Mouse (Mus musculus) 3134 (cell line): Measurements from ENCODE around the gene Thrap3.

Source experiments
- DNase-seq: peaks from one replicate; pipeline ENCODE4 v3.0.0-alpha.2; 2011; ENCODE audit warnings: low spot score; ENCODE audit not compliant: insufficient read length; ENCODE audit errors: extremely low read depth

The Thrap3 gene

DNA sequence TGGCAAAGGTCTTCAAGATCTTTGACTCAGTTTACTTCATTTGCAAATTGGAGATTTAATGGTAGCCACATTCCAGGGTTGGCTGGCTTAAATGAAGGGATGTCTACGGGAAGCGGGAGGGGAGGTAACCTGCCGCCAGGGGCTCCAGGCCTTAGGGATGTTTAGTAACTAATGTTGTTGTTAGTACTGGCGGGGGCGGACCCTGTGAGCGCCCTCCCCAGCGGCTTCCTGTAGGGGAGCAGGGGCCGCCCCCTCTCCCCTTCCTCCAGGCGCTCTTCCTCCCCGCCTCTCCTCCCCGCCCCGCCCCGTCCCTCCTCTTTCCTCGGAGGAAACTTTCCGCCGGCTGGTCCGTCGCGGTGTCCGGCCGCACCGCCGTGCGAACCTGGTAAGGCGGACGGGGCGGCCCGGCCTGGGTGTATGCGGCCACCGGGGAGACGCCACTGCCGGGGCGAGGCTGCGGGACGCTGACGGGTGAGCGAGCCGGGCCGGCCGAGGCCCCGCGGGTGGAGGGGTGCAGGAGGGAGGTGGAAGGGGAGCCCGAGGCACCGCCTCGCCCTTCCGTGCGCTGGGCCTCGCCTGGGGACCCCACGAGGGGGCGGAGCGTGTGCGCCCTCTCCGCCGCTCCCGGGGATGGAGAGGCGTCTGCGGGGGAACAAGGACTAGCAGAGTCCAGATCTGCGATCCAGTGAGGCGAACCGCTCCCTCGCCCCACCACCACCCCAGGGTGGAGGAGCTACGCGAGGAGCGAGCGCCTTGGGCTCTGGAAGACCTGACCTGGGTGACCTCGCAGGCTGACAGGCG is 54.2 kb downstream of the Thrap3 start:
- no peak for DNase-seq

DNA sequence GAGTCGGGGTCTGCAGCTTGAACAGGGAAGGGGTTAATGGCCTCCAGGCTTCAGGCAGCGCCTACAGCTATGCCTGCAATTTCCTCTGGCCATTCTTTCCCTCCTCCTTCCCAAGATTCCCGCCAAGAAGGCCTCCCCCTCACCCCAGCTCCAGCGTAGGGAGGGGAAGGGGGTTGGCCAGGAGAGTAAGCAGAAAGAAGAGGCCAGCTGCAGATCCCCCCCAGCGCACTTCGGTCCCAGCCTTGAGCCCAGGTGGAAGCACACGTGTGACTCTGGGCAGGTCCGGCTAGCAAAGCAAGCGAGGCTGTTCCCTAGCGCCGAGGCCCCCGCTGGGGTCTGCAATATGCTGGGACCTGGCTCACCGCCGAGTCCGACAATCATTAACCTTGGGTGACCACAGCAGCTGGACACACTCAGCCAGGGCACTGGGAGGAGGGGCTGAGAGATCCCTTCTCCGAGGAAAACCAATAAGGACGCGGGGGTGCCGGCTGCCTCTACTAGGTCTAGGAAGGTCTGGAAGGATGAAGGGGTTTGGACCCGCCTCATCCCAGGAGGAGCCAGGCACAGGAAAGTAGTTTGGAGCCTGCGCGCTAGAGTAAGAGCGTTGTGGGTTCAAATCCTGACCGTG is 54.9 kb downstream of the Thrap3 start, which contains the start of gene Eva1b:
TSS of gene Eva1b (plus strand) at position 212 of the 628 bp plus-strand sequence.
- no peak for DNase-seq

DNA sequence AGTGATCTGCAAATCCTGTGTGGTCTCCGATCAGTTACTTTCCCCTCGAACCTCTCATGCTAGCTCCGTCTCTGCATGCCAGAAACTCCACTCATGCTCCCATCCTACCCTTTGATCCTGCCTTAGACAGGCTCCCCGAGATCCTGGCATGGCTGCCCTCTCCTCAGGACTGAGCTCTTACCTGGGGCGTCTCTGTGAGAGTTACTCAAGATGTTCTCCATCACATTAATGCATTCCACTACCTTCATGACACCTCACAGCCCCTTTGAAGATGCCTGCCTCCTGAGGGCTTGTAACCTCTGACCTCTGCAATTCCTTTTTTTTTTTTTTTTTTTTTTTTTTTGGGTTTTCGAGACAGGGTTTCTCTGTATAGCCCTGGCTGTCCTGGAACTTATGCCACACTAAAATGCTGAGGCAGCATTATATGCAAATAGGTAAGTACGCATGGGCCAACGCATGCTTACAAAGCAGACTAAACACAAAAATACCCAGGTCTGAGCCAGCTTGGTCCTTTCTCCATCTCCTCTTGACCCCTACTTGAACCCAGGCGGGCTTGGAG is 55.5 kb downstream of the Thrap3 start:
- no peak for DNase-seq

DNA sequence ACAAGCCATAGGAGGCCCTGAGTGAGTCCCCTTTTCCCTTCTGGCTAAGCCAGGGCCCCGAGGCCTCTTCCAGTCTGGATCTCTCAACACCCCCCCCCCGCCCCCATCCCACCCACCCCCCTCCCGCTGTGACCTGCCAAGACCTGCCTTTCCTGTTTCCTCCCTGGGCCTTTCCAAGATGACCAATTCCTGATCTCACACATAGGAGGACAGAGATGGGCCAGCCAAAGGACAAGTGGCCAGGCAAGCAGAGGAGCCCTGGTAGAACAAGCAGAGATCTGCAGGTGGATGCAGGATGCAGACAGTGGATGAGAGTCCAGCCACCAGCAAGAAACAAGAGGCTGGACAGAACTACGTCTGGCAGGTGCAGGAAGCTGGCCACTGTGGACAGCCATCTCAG is 57.2 kb downstream of the Thrap3 start:
- no peak for DNase-seq

DNA sequence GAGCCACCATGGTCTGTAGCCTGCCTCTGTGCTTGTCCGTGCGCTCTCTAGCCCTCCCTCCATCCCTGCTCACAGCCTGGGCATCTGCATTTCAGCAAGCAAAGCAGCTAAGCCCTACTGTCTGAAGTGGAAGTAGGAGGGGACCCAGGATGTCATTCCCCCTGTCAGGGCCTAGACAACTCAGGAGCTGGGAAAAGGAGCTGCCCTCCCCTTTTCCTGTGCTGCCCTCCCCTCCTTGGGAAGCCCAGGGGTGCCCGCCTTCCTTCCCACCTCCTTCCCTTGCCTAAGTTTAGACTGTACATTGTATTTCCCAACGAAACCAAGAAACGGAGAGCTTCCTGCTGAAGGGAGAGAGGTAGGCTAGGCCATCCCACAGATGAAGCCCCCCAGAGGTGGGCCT is 61.5 kb downstream of the Thrap3 start:
- no peak for DNase-seq

DNA sequence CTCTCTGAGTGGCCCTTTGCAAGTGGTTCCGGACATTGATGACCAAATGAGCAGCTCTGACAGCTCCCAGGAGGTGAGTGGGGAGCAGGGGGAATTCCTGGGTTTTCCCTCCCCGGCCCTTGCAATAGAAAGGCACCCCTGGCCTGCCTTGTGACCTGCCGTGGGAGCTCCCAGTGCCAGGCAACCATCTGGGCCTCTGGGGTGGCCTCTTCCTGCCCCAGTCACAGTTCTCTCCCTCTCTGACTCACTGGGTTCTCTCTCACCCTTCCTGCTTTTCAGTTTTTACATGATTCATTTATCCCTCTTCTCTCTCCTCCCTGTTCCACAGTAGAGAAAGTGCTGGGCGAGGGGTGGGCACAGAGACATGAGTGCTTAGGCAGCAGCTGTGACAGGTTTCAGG is 64.8 kb downstream of the Thrap3 start:
- DNase-seq: no peak

DNA sequence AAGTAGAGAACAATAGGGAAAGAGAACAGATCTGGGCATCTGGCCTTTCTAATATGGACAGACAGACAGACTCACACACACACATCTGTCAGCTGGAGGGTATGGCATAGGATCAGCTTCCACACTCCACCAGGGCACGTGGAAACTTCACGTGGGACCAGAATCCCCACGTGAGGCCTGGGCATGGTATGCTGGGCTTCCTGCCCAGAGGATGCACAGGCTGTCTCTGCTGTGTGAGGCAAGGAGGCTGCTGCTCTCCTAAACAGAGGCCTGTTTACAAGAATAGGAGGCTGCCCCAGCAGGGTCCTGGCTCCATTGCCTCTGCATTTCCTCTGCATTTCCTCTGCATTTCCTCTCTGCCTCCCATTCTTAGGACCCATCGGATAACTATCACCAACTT is 67.9 kb downstream of the Thrap3 start:
- DNase-seq: no peak

DNA sequence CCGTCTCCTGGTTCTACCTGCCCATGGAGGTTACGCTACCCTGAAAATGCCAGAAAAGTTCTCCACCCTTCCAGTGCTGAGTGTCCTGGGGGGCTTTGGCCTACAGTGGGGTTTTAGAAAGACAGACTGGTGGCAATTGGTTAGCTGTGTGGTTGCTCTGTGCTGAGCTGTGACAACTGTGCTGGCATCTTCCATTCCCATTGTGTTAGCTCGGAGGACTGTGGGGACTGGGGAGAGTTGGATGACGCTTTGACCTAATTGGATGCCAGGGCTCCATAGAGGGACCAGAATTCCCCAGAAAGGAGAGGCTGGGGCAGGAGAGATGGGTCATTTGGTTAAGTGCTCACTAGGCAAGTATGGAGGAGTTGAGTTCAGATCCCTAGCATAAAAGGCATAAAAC is 68.3 kb downstream of the Thrap3 start:
- no peak for DNase-seq

DNA sequence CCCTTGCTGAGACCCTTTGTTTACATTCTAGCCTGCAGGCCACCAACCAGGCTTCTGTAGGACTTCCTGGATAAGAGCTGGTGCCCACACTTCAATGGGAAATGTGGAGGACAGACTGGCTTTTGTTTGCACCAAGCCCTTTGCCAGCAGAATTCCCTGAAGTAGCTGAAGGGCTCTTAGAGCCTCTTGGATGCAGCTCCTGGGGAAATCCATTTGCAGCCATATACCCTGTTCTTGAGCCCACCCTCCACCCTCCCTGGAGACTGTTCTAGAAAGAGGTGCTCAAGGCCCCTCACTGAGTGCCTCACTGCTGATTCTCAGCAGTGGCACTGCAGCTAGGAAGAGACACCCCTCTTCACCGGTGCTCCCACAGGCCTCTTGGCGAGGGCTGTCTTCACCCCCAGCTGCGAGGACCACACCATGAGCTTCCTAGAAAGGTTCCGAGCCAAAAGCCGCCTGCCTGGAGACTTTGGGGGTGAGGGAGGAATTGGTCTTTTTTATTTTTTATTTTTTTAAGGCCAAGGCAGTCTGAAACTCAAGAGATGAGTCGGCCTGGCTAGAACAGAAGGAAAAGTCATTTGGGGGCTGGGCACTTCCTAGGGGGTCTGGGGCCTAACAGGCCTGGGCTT is 69.8 kb downstream of the Thrap3 start:
- no peak for DNase-seq

DNA sequence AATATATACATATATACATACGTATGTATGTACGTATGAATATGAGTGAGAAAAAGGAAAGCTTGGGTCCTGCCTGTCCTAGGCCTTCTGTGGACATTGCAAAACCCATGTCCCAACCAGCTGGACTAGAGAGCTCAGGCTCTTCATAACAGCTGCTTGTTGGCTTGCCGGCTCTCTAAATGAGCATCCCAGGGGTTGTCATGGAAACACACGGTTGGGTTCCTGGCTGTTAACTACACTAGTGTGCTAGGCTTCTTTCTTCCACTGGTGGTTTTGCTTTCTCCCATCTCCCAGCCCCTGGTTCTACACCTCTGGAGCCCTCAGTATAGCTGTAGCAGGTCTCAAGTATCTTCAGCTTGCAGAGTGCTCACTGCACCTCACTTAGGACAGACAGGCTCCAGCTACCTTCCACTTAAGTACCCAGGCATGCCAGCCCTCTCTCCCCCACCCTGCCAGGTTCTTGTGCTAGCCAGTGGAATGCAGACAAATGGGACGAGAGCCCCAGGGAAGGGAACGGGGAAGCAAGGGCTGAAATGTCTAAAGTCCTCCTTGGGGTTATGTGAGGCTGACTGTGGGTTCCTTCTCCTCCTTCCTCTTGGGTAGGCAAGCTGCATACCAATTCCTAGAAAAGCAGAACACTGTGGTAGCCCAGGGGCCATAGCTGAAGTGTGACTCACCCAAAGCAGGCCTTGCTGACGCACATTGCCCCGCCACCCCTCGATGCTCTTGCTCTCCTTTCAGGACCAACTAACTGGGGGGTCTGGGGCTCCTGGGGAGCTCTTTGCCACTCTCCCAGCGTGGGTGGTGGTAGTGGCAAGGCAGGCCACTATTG is 71.1 kb downstream of the Thrap3 start:
- DNase-seq: peak; percentile 77

DNA sequence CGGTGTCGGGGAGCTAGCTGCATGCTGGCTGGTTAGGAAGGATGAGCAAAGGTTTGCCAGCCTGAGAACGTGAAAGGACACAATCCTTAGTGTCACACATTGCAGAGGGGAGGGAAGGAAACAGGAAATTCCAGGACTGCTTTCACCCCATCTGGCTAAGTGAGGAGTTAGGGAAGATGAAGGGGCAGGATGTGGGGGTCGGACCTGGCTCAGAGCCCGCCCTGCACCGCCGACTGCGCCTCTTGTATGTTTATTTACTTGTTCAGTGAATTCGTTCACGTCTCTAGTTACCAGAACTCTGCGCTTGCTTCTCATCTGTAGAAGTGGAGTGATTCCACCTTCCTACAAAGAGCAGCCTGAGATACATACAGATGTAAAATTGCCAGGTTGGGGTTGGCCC is 72.1 kb downstream of the Thrap3 start:
- DNase-seq: no peak

DNA sequence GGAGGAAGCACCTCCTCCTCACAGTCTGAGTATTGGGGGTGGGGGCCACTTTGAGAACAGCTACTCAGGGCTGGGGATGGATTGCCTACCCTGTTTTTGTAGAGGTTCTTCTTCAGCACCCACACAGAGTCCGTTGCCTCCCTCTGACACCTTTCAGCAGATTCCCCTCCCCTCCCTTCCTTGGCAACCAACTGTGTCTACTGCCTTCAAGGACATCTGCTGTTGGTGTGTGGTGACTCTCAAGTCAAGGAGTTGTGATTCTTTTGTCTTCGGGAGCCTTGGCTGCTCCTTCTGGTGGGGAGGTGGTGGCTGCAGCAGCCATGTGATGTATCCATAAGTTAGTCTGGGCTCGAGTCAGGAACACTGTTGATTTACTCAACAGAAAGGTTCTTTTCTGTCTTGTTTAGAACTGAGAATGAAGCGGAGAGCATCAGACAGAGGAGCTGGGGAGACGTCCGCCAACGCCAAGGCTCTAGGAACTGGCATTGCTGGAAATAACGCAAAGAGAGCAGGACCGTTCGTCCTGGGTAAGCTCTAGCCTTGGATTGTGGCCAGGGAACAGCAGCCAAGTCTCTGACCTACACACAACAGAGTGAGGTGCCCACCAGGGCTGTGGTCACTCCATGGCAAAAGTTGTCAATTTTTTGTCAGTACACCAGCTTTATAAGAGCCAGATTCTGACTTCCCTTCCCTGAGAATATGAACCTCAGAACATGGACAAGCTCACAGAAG is 79.1 kb downstream of the Thrap3 start:
- no peak for DNase-seq

DNA sequence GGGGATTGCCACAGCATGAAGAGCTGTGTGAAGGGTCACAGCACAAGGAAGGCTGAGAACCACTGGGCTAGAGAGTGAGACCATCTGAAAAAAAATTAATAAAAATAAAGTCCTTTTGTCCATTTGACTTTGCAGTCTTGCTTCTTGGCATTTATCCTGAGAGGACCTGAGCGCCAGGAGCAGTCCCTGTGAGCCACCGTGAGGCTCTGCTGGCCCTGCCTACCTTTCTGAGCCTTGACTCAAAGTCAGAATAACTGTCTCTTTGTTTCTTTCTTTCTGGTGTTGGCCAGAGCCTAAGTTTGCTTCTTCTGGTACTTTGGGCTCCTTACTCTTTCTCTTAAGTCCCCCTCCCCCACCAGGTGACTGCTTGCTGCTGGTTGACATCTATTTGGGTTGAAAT is 82.1 kb downstream of the Thrap3 start:
- no peak for DNase-seq

DNA sequence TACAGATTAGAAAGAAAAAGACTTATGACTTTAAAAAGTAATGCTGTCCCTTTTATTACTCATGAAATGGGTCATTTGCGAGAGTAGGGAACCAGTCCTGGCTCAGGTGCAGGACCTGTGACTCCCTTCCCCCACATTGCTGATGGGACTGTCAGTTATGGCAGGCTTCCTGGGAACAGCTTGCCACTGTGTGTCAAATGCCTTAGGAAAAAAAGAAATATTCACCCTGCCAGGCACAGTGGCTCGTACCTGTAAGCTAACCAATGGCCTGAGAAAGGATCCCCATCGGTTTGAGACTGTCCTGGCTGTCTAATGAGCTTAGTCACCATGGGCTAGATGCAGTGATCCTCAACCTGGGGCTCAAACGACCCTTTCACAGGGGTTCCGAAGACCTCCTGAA is 82.5 kb downstream of the Thrap3 start:
- no peak for DNase-seq

DNA sequence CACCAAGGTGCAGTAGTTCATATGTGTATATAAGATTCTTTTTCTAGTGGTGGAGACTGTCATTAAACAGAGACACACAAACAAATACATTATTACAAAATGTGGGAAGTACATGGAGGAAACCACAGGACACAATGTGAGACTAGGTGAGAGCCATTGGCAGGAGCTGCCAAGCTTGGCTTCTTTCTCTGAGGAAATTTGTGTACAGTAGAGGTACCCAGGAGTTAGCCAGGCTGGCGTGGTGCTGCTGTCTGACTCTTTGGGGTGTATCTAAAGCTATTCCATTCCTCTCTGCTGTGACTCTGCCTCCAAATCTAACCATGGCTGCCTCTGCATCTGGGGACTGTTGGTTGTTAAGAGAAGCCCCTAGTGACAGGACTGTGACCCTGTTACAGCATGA is 83.5 kb downstream of the Thrap3 start:
- no peak for DNase-seq

DNA sequence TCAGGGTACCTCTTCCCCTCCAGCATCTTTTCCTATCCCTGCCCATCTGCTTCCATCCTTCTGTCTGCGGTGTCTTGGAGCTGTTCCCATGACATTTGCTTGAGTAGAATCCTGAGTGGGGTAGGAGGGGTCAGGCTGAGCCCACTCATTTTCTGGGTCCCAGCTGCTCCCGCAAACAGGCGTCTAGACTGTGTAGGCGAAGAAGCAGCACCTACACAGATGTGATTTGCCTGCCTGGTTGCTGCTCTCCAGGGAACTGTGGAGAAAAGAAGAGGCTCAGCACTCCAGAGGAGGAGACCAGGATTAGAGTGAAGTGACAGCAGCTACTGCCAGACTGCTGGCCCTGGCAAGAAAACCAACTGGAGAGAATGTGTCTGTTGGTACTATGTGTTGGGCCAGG is 83.9 kb downstream of the Thrap3 start:
- DNase-seq: no peak

DNA sequence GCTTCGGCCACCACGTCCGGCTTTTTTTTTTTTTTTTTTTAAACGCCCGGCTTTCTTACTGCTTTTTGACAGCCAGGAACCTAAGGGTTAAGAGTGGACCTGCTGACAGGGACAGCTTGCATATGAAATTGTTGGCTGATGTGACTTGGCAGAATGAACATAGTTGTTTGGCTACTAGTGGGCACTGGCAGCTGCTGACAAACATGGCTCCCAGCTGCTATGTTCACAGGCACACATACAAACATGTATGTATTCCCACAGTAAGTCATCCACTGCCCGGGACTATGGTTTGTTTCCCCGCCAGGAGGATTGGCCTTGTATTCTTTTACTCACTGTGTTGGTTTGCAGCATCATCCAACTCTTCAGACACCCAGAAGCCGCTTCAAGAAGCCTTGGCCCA is 85.4 kb downstream of the Thrap3 start:
- DNase-seq: no peak

DNA sequence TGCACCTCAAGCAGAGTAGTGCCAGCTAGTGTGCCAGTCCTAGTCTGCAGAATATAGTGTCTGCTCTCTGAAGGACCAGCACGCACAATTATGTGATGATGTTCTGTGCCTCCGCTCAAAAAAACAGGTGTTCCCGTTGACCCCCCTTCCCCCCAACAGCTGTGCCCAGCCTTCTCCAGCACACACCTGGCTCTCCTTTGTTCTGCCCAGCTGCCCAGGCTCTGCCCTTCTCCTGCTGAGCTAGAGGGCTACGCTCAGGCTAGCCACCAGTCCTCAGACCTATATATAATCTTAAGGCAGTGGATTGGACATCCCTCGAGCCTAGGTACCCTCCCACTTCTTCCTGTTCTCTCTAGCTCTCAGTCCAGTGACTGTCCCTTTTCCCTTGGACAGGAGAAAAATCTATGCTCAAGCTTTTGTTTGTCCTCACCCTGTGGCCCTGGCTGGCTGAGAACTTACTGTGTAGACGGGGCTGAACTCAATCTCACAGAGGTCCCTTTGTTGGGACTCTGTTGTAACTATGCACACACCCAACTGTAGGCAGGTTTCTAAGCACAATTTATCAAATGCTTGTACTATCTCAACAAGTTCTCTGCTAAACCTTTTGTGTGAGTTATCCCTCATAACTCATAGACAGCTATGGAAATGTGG is 86.6 kb downstream of the Thrap3 start:
- DNase-seq: no peak

DNA sequence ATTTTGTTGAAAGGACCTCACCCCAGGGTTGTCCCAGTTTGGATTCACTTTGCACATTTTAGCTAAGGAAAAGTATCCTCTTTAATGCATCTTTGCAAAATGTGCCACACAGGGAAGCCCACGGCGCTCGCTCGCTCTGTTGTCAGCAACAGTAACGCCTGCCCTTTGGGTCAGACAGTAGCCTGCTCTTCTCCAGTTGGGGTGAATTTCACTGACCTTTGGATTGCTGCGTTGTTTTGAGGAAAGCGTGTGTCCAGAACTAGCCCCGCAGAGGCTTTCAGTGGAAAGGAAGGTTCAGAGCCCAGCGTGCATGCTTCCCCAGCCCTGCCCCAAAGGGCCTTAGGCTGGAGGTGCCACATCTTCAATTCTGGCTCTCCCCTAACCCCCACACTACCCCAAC is 87.1 kb downstream of the Thrap3 start:
- no peak for DNase-seq
